Mouse (Mus musculus): ENCODE data around the gene Crybg1. TPM values are rescaled to one million over a fixed set of nuclear protein-coding genes. Genes with fewer than 3 reads are reported as not detected.

Crybg1 gene
- polyA plus RNA-seq, 1 experiment from 2014 or later = 5.7 TPM

DNA sequence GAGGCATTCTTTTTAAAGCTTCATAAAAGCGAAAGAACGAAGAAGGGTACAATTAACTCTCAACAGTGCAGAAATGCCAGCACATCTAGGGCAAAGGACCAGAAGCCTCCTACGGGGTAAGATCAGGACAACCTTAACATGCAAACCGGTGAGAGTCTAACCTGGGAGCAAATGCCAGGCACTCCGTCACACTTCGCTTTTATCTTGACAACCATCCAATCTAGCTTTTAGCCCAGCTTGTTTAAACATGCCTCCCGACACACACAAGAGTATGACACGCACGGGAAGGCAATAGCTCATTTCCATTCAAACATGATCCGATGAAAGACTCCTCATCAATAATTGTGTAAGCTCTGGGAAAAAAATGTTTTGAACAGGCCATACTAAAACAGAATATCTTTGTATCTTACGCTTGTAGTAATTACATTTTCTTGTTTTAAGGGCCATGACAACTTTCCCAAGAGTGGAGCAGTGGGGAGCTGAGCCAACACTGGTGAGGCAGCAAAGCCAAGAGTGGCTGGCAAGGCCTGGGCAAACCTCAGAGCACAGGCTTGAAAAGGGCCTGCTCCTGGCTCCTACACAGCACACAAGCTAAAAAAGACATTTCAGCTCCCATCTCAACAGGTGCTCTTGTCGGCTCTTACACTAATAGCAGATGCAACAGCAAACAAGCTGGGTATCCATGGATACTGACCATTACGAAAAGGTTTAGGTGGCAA lies 10.4 kb downstream of the Crybg1 start:
- Histone ChIP-seq H3K27me3 (no peaks in the 10 kb centered on the region), H3K27ac (no peak overlapping the region), H3K9ac (no peak overlapping the region), H3K4me2 (no peak overlapping the region), H3K36me3 (no peaks in the 10 kb centered on the region), H3K9me3 (no peaks in the 10 kb centered on the region), H3K4me3 (no peak overlapping the region), H3K4me1 (no peaks in the 10 kb centered on the region)
- WGBS = 63% methylated on average over 13 of the region's 13 CpGs
- no peak for ATAC-seq (ENCODE audit: insufficient number of reproducible peaks, low FRiP score, low TSS enrichment, low read depth)

DNA sequence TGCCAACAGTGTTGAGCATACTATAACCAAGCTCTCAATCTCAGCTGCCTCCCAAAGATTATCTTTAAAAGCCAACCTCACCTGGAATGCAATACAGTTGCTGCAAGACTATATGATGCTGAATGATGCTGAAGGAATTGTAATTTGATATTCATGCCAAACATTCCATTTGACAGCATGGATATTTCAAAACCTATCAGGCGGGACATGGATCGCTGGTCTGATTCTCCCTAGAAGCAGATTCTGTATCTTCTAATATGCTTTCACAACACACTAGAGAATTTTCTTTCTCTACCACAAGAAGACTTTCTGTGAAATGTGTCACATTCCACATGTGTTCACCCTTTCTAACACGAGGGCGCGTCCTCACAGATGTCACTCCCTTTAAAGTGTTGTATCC lies 22.6 kb downstream of the Crybg1 start:
- Histone ChIP-seq H3K4me1 (no peaks in the 10 kb centered on the region), H3K4me2 (no peak overlapping the region), H3K36me3 (no peaks in the 10 kb centered on the region), H3K4me3 (no peak overlapping the region), H3K9me3 (no peaks in the 10 kb centered on the region), H3K27ac (no peak overlapping the region), H3K9ac (no peak overlapping the region), H3K27me3 (no peaks in the 10 kb centered on the region)
- no peak for ATAC-seq (ENCODE audit: insufficient number of reproducible peaks, low FRiP score, low TSS enrichment, low read depth)
- WGBS = 65% methylated on average over 5 of the region's 5 CpGs

DNA sequence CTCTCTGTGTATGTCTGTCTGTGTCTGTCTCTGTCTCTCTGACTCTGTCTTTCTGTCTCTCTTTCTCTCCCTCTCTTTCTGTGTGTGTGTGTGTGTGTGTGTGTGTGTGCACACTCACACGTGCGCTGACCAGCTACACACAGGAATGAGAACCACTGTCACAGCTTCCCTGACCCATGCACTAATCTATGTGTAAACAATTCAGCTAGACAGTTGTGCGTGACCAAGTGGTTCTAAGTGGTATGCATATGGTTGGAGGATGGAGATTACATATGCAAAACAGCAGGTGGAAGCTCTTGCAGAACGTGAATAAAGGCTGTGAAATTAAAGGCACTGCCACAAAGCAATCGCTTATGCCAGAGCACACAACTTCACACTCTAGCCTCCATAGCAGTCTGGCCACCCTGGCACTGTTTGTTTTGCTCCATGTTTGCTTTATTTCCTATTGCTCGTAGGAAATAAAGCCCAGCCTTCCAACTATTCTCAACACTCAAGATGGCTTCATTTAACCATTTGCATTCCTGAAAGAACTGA lies 24.2 kb downstream of the Crybg1 start:
- ATAC-seq (ENCODE audit: insufficient number of reproducible peaks, low FRiP score, low TSS enrichment, low read depth) = no peak
- 70% methylated on average over 6 of the region's 6 CpGs for WGBS
- Histone ChIP-seq H3K27me3 (no peaks in the 10 kb centered on the region), H3K4me2 (no peak overlapping the region), H3K36me3 (no peaks in the 10 kb centered on the region), H3K4me3 (no peak overlapping the region), H3K4me1 (no peaks in the 10 kb centered on the region), H3K9me3 (no peaks in the 10 kb centered on the region), H3K9ac (no peak overlapping the region), H3K27ac (no peak overlapping the region)

DNA sequence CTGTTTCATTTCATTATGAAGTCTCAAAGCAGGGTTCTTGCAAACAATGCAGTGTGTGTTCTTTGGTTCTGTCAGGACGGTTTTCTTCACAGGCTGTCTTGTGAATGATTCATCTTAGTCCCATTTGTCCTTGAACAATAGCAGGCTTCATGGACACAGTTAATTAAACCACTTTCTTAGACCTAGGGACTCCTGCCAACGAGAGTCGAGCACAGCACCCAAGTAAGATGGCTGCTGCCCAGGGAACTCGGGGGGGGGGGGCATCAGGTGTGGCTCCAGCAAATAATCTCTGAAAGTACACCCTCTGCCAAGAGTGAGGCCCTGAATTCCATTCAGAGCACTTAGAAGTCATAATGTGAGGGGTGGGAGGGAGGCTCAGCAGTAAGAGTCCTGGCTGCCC lies 30.0 kb downstream of the Crybg1 start:
- Histone ChIP-seq H3K27me3 (no peaks in the 10 kb centered on the region), H3K4me1 (no peaks in the 10 kb centered on the region), H3K27ac (no peak overlapping the region), H3K36me3 (no peaks in the 10 kb centered on the region), H3K4me2 (no peak overlapping the region), H3K4me3 (no peak overlapping the region), H3K9ac (no peak overlapping the region), H3K9me3 (no peaks in the 10 kb centered on the region)
- WGBS = 56% methylated on average over 4 of the region's 4 CpGs
- no peak for ATAC-seq (ENCODE audit: insufficient number of reproducible peaks, low FRiP score, low TSS enrichment, low read depth)

DNA sequence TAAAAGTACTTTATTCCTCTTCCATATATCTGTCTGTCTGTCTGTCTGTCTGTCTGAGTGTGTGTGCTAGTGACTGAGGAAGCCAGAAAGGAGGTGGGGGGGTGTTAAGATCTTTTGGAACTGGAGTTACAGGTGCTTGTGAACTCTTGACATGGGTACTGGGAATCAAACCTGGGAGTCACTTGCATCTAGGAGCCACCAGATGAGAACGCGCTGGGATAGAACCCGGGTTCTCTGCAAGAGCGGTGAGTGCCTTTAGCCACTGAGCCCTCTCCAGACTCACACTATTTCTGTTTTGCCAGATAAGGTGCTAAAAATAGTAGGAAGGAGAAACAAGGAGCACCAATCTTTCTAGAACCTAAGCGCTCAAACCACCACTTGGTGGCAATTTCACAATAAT lies 31.9 kb downstream of the Crybg1 start:
- no peak for ATAC-seq (ENCODE audit: insufficient number of reproducible peaks, low FRiP score, low TSS enrichment, low read depth)
- WGBS = 89% methylated on average over 5 of the region's 5 CpGs
- Histone ChIP-seq H3K4me2 (no peak overlapping the region), H3K9me3 (no peaks in the 10 kb centered on the region), H3K9ac (no peak overlapping the region), H3K36me3 (no peaks in the 10 kb centered on the region), H3K27ac (no peak overlapping the region), H3K4me3 (no peak overlapping the region), H3K27me3 (no peaks in the 10 kb centered on the region), H3K4me1 (no peaks in the 10 kb centered on the region)

DNA sequence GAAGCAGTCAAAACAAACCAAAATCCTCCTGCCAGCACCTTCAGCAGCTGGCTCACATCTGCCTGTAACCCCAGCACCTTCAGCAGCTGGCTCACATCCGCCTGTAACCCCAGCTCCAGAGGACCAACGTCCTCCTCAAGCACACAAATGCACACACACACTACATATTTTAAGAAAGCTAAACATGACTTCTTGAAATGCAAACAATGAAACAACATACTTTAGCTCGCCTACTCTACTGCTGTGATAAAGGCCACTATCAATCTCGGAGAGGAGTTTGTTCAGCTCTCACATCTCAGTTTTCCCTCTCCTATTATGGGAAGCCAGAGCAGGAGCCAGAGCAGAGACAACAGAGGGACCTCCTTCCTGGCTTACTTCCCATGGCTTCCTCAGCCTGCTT lies 34.0 kb downstream of the Crybg1 start:
- Histone ChIP-seq H3K4me2 (no peak overlapping the region), H3K9ac (no peak overlapping the region), H3K9me3 (no peaks in the 10 kb centered on the region), H3K4me1 (no peaks in the 10 kb centered on the region), H3K4me3 (no peak overlapping the region), H3K27ac (no peak overlapping the region), H3K27me3 (no peaks in the 10 kb centered on the region), H3K36me3 (no peaks in the 10 kb centered on the region)
- WGBS = 51% methylated on average over 4 of the region's 4 CpGs
- ATAC-seq (ENCODE audit: insufficient number of reproducible peaks, low FRiP score, low TSS enrichment, low read depth) = no peak

DNA sequence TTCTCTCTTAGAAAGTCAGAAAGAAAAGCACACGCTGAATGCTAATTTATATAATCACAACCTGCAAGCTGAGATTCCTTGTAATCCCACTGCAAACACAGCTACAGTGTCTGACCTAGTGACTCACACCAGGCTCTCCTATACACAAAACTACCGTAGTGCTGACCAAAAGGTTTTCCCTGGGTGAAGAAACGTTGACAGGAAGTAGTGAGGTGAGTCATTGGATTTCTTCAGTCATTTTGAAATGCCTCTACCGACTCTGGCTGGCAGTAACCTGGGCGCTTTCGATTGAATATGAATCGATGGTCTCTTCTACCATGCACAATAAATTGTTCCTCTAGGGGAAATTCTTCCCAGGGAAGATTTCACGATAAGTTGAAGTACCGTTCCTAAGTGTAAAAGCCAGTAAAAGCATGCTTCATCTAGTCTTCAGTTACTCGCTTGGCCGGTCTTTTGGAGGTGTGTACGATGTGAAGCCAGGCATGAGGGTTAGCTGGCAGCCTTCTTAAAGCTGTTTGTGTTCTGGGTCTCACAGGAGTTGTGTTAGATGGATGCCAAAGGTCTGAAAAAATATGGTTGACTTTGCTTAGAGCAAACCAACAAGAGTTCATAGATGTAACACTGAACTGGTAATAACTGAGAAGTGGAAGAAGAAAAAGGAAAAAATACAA lies 36.5 kb downstream of the Crybg1 start:
- 59% methylated on average over 12 of the region's 12 CpGs for WGBS
- ATAC-seq (ENCODE audit: insufficient number of reproducible peaks, low FRiP score, low TSS enrichment, low read depth) = no peak

DNA sequence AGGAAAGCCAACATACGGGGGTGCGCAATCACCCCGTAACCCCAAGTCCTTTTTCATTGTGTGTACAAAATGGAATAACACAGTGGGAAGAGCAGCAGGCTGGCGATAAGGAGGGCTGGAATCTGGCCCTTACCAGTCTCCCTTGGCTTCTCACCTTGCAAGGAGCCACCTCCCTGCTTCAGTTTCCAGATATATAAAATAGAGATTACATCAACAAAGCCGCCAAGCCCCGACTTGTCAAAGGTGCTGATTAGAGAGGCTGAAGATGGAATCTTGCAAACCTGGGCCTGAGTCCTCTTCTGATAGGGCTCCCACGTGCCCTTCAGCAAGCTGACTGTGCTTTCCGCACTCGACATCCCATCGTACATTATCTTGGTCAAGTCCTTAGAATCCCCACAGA lies 37.5 kb downstream of the Crybg1 start:
- Histone ChIP-seq H3K27me3 (no peaks in the 10 kb centered on the region), H3K4me2 (no peak overlapping the region), H3K9me3 (peaks cover 3% of the 10 kb centered on the region; the same call in 1 of the 2 replicates), H3K4me3 (no peak overlapping the region), H3K27ac (no peak overlapping the region), H3K36me3 (no peaks in the 10 kb centered on the region), H3K9ac (no peak overlapping the region), H3K4me1 (no peaks in the 10 kb centered on the region)
- 82% methylated on average over 10 of the region's 10 CpGs for WGBS
- ATAC-seq (ENCODE audit: insufficient number of reproducible peaks, low FRiP score, low TSS enrichment, low read depth) = no peak

More for the DNA sequence above, 36.5 kb downstream of the Crybg1 start:
- Histone ChIP-seq H3K4me3 (no peak overlapping the region), H3K9me3 (peaks cover 3% of the 10 kb centered on the region; the same call in 1 of the 2 replicates), H3K4me2 (no peak overlapping the region), H3K27me3 (no peaks in the 10 kb centered on the region), H3K9ac (no peak overlapping the region), H3K4me1 (no peaks in the 10 kb centered on the region), H3K36me3 (no peaks in the 10 kb centered on the region), H3K27ac (no peak overlapping the region)

DNA sequence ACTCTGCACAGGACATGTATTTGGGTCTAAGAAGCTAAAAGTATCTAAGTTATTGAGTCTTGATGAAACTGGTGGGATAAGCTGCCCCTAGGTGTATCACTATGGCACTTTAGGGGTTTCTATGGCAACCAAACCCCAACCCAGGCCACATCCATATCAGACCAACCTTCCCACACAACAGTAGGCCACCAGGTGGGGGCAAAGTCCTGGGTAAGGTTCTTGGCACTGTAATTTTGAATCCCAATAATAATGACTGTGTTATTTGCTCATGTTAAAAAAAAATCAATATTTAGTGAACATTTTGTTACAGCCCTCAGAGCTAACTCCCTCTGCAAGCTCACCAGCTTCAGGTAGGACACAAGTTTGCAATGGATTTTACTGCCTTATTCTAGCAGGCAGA lies 38.2 kb downstream of the Crybg1 start:
- Histone ChIP-seq H3K36me3 (no peaks in the 10 kb centered on the region), H3K27ac (no peak overlapping the region), H3K9ac (no peak overlapping the region), H3K4me2 (no peak overlapping the region), H3K4me3 (no peak overlapping the region), H3K4me1 (no peaks in the 10 kb centered on the region), H3K9me3 (peaks cover 3% of the 10 kb centered on the region; the same call in 1 of the 2 replicates), H3K27me3 (no peaks in the 10 kb centered on the region)
- no peak for ATAC-seq (ENCODE audit: insufficient number of reproducible peaks, low FRiP score, low TSS enrichment, low read depth)

DNA sequence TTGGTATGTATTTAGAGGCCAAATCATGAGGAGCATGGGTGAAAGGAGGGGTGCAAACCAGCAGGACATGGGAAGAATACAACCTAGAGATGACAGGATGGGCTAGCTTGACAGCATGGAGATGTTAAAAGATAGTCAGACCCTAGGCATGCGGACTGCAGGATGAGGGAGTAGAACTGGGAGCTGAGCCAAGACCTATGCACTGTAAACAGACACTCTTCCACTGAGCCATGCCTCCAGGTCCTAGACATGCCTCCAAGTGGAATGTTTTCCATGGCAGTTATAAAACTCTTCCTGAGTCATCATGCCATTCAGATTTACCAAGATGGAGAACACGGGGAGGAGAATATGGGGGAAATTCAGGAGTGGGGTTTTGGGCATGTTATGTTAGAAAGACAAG lies 53.9 kb downstream of the Crybg1 start:
- Histone ChIP-seq H3K9me3 (0 out of 2 replicates have a peak, but pooled peaks cover 3% of the 10 kb centered on the region), H3K4me2 (no peak overlapping the region), H3K36me3 (no peaks in the 10 kb centered on the region), H3K27me3 (no peaks in the 10 kb centered on the region), H3K9ac (no peak overlapping the region), H3K4me1 (no peaks in the 10 kb centered on the region), H3K4me3 (no peak overlapping the region), H3K27ac (no peak overlapping the region)
- 66% methylated on average over 2 of the region's 2 CpGs for WGBS
- ATAC-seq (ENCODE audit: insufficient number of reproducible peaks, low FRiP score, low TSS enrichment, low read depth) = no peak

DNA sequence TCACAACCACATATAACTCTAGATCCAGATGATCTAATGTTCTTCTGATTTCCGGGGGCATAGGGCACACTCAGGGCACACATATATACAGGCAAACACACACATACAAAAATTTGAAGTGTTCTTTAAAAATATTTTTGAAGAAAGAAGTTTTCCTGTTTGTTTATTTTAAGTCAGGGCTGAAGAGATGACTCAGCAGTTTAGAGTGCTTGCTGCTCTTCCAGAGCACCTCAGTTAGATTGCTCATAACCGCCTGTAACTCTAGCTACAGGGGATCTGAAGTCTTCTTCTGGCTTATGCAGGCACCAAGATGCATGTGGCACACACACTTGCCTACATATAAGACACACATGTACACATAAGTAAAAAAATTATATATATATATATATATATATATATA lies 56.9 kb downstream of the Crybg1 start:
- Histone ChIP-seq H3K9ac (no peak overlapping the region), H3K27me3 (no peaks in the 10 kb centered on the region), H3K4me1 (no peaks in the 10 kb centered on the region), H3K4me2 (no peak overlapping the region), H3K4me3 (no peak overlapping the region), H3K27ac (no peak overlapping the region), H3K9me3 (0 out of 2 replicates have a peak, but pooled peaks cover 3% of the 10 kb centered on the region), H3K36me3 (no peaks in the 10 kb centered on the region)
- 88% methylated on average over 2 of the region's 2 CpGs for WGBS
- ATAC-seq (ENCODE audit: insufficient number of reproducible peaks, low FRiP score, low TSS enrichment, low read depth) = no peak

DNA sequence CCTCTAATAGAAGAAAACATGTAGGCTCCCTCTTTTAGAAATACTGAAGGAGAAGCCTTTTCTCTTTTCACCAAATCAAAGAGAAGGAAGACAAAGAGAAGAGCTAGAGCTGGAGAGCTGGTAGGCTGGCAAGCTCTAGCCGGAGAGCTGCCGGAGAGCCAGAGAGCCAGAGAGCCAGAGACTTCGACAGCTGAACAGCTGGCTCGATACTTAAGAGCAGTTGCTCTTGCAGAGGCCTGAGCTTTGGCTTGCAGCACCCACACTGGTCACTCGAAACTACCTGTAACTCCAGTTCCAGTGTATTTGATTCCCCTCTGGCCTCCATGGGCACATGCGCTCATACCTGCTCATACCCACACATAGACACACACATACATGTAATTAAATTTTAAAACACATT lies 68.3 kb downstream of the Crybg1 start:
- 66% methylated on average over 6 of the region's 6 CpGs for WGBS

More for the DNA sequence above, 68.3 kb downstream of the Crybg1 start:
- no peak overlapping the region for H3K4me3 ChIP-seq
- no peak for ATAC-seq (ENCODE audit: insufficient number of reproducible peaks, low FRiP score, low TSS enrichment, low read depth)
- H3K27me3 ChIP-seq = no peaks in the 10 kb centered on the region
- no peak overlapping the region for H3K27ac ChIP-seq
- H3K9me3 ChIP-seq = no peaks in the 10 kb centered on the region
- H3K36me3 ChIP-seq = no peaks in the 10 kb centered on the region
- no peak overlapping the region for H3K4me2 ChIP-seq
- no peak overlapping the region for H3K9ac ChIP-seq
- H3K4me1 ChIP-seq = no peaks in the 10 kb centered on the region
